Mouse (Mus musculus) thymus, adult 2 months (tissue): Measurements from ENCODE around the gene Spag9.

Experiments used
- CTCF ChIP-seq: fragments of 200-500 bp; IDR thresholded peaks from 2 replicates; pipeline ENCODE4 v1.5.1; 2012; ENCODE audit warnings: mild to moderate bottlenecking, control low read depth, low read length, moderate library complexity, borderline replicate concordance; ENCODE audit not compliant: control insufficient read depth, poor library complexity, insufficient read depth; ENCODE audit errors: extremely low read depth
- POLR2A ChIP-seq: fragments of 200-500 bp; IDR thresholded peaks from 2 replicates; pipeline ENCODE4 v1.6.1; 2012; ENCODE audit warnings: mild to moderate bottlenecking, low read length, control low read depth, moderate library complexity; ENCODE audit not compliant: control insufficient read depth, poor library complexity, insufficient read depth; ENCODE audit errors: extremely low read depth

GRCm38 (mm10) chr11:93963013-93963412, 32.9 kb upstream of the Spag9 start:
- TF ChIP-seq CTCF (no peak), POLR2A (no peak)
